Mouse (Mus musculus): Measurements from ENCODE around the gene Pla2g16. TPM values are rescaled to one million over a fixed set of nuclear protein-coding genes. Genes with fewer than 3 reads are reported as not detected.

The Pla2g16 gene
- polyA plus RNA-seq, 1 experiment from 2014 or later = 8.4 TPM

Other genes starting within 250 kb of the Pla2g16 start
- 48.7 and 54.0 TPM in 2 replicates for gene Mark2, start 215.6 kb upstream of the Pla2g16 start, polyA plus RNA-seq (2014; fragmentation: Nextera tagmentation; extraction: Ambion mirVana)
- gene Spindoc, start 174.5 kb upstream of the Pla2g16 start, polyA plus RNA-seq (2014; fragmentation: Nextera tagmentation; extraction: Ambion mirVana) = 23.7 and 24.3 TPM in 2 replicates
- gene 2700081O15Rik, start 139.8 kb upstream of the Pla2g16 start, polyA plus RNA-seq (2014; fragmentation: Nextera tagmentation; extraction: Ambion mirVana) = 9.1 and 9.4 TPM in 2 replicates
- 117 and 123 TPM in 2 replicates for gene Rtn3, start 74.2 kb upstream of the Pla2g16 start, polyA plus RNA-seq (2014; fragmentation: Nextera tagmentation; extraction: Ambion mirVana)
- gene Atl3, start 63.4 kb upstream of the Pla2g16 start, polyA plus RNA-seq (2014; fragmentation: Nextera tagmentation; extraction: Ambion mirVana) = 12.1 and 15.4 TPM in 2 replicates
- 0.88 and 0.93 TPM in 2 replicates for gene Lgals12, start 49.7 kb downstream of the Pla2g16 start, polyA plus RNA-seq (2014; fragmentation: Nextera tagmentation; extraction: Ambion mirVana)
- not detected in 2 replicates for gene Hrasls5, start 55.1 kb downstream of the Pla2g16 start, polyA plus RNA-seq (2014; fragmentation: Nextera tagmentation; extraction: Ambion mirVana)
- gene Slc22a19, start 153.9 kb downstream of the Pla2g16 start, polyA plus RNA-seq (2014; fragmentation: Nextera tagmentation; extraction: Ambion mirVana) = not detected in 2 replicates
- gene Slc22a26, start 245.2 kb downstream of the Pla2g16 start, polyA plus RNA-seq (2014; fragmentation: Nextera tagmentation; extraction: Ambion mirVana) = not detected in 2 replicates

All from intestine, embryonic 14.5 days (tissue).